Mouse (Mus musculus) limb, embryonic 15.5 days (tissue): ENCODE data around the gene Ctsl. TPM values are rescaled to one million over a fixed set of nuclear protein-coding genes. Genes with fewer than 3 reads are reported as not detected.

Source experiments
- ATAC-seq: fragments of 200-750 bp; cut with Nextera tagmentation; 2 replicates; pipeline ENCODE4 v1.8.0; 2017; ENCODE audit warnings: low read depth, moderate TSS enrichment; ENCODE audit not compliant: insufficient number of reproducible peaks, low FRiP score, low TSS enrichment
- H3K27ac ChIP-seq: fragments of 300-500 bp; sonication (generic); 2 replicates; pipeline ENCODE4 v1.5.1; 2015; ENCODE audit warnings: moderate library complexity, mild to moderate bottlenecking, inconsistent platforms
- H3K27me3 ChIP-seq: fragments of 300-500 bp; sonication (generic); 2 replicates; pipeline ENCODE4 v1.6.1; 2015; ENCODE audit warnings: inconsistent platforms
- H3K36me3 ChIP-seq: fragments of 300-500 bp; sonication (generic); 2 replicates; pipeline ENCODE4 v1.6.1; 2015; ENCODE audit warnings: inconsistent platforms
- H3K4me1 ChIP-seq: fragments of 300-500 bp; sonication (generic); 2 replicates; pipeline ENCODE4 v1.6.1; 2015; ENCODE audit warnings: inconsistent platforms
- H3K4me2 ChIP-seq: fragments of 300-500 bp; sonication (generic); 2 replicates; pipeline ENCODE4 v1.6.1; 2015; ENCODE audit warnings: mild to moderate bottlenecking, inconsistent platforms
- H3K4me3 ChIP-seq: fragments of 300-500 bp; sonication (generic); 2 replicates; pipeline ENCODE4 v1.5.1; 2015; ENCODE audit warnings: mild to moderate bottlenecking, inconsistent platforms
- H3K9ac ChIP-seq: fragments of 300-500 bp; sonication (generic); 2 replicates; pipeline ENCODE4 v1.6.1; 2015; ENCODE audit warnings: inconsistent platforms
- H3K9me3 ChIP-seq: fragments of 300-500 bp; sonication (generic); 2 replicates; pipeline ENCODE4 v1.6.1; 2016; ENCODE audit warnings: inconsistent platforms
- WGBS: fragments of 180-500 bp; shearing (Covaris S2); methylation state at CpG from one replicate; pipeline ENCODE4 v1.1.7; 2015; 5-methylcytosine and 5-hydroxymethylcytosine counted together
- polyA plus RNA-seq: library from polyadenylated mRNA; unstranded; fragments of >200 nt; fragmentation: Nextera tagmentation; extraction: Ambion mirVana; gene quantifications from 2 replicates; pipeline ENCODE4 v1.2.1, GENCODE M21; 2015

Ctsl gene
- 242 and 254 TPM in 2 replicates for polyA plus RNA-seq

DNA sequence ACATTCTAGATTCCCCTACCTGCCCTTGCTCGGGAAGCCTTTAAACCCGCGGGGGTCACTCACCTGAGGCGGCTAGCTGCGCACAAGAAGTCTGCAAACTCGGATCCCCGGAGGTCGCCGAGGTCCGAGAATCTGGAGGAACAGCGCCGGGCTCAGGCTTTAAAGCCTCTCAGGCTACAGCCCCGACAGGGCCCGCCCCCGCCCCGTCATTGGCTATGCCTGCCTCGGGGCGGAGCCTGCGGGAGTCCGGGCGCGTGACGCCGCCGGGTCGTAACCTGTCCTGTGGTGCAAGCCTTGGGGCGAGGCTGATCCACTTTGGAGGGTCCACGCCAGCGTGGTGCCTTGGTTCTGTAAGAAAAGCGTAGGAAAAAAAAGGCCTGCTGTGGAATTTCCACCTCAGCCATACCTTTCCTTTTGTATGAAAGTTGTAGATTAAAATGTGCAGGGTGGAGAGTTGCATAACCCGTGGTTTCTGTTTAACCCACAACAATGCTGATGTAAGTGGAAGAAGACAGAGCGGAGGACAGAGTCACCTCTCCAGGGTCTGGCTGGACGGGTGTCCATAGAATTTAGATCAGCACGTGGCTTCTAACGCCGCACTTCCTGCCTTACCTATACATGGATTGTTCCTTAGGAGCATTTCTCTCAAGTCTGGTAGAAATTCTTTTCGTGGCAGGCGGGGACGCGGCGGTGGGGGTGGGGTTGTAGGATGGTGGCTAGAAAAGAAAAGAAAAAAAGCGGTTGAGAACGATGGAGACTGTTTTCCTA, at the start of gene Ctsl:
TSS of gene Ctsl (minus strand) at position 718 of the 768 bp plus-strand sequence.
- under 1% methylated on average over 43 of the region's 43 CpGs for WGBS

DNA sequence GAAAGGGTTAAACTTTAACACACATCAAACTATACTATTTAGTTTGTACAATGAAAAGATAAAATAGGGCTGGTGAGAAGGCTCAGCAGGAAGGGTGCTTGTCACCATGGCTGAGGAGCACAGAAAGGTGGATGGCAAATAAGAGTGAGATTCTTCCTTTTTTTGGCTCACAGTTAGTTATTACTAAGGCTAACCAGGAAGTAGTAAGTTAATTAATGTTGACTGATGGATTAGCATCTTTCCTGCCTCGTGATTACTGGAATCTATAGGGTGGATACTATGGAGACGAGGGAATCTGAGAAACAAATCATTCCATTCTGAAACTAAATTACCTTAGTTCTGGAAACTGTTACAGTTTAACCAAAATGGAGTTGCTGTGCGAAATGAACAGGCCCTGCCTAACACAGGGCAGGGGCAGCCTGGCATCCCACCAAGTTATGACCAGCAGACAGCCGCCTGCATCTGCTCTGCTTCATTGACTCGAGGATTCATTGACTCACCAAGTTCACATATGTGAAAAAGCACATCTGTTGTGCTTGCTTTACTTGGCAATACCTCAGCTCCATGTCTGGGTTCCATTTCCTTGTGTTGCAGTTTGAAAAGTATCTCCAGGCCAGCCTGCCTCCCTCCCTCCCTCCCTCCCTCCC, 46.4 kb upstream of the Ctsl start:
- H3K9ac ChIP-seq: no peak overlapping the region
- H3K4me1 ChIP-seq: no peaks in the 10 kb centered on the region
- 0 out of 2 replicates have a peak, but pooled peaks have one; percentile 61 for ATAC-seq
- no peak overlapping the region for H3K4me3 ChIP-seq
- H3K4me2 ChIP-seq: no peak overlapping the region
- H3K9me3 ChIP-seq: no peaks in the 10 kb centered on the region
- no peaks in the 10 kb centered on the region for H3K27me3 ChIP-seq
- 33% methylated on average over 5 of the region's 5 CpGs for WGBS
- no peaks in the 10 kb centered on the region for H3K36me3 ChIP-seq
- H3K27ac ChIP-seq: no peak overlapping the region

More for the DNA sequence above, at the start of gene Ctsl:
- H3K4me2 ChIP-seq: peak within 1 kb of the TSS; percentile 83
- H3K27me3 ChIP-seq: no peaks in the 10 kb centered on the region
- H3K9me3 ChIP-seq: no peaks in the 10 kb centered on the region
- peak within 1 kb of the TSS; percentile 72 for H3K27ac ChIP-seq
- ATAC-seq: peak; percentile 94
- H3K9ac ChIP-seq: peak within 1 kb of the TSS; percentile 64
- peak within 1 kb of the TSS; percentile 77 for H3K4me3 ChIP-seq
- peaks cover 20% of the 10 kb centered on the region for H3K36me3 ChIP-seq
- 0 out of 2 replicates have a peak, but pooled peaks cover 8% of the 10 kb centered on the region for H3K4me1 ChIP-seq

DNA sequence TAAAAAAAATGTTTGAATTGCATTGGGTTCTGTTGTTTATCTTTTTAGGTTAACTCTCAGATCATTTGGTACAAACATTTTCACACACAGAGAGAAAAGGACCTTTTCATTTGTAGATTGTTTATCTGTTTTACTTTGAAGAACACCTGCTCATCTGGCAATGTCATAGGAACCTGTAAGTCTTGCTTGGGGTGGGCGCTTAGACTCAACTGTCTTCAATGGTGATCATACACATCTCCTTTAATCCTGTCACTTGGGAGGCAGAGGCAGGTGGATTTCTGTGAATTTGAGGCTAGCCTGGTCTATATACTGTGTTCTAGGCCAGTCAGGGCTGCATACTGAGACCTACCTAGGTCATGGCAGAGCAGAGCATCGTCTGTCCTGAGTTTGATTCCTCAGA, 45.0 kb upstream of the Ctsl start:
- H3K9me3 ChIP-seq: no peaks in the 10 kb centered on the region
- H3K27me3 ChIP-seq: no peaks in the 10 kb centered on the region
- H3K4me1 ChIP-seq: no peaks in the 10 kb centered on the region
- H3K36me3 ChIP-seq: no peaks in the 10 kb centered on the region
- 92% methylated on average over 2 of the region's 2 CpGs for WGBS
- no peak overlapping the region for H3K4me3 ChIP-seq
- H3K4me2 ChIP-seq: no peak overlapping the region
- no peak overlapping the region for H3K27ac ChIP-seq
- ATAC-seq: no peak
- H3K9ac ChIP-seq: no peak overlapping the region

DNA sequence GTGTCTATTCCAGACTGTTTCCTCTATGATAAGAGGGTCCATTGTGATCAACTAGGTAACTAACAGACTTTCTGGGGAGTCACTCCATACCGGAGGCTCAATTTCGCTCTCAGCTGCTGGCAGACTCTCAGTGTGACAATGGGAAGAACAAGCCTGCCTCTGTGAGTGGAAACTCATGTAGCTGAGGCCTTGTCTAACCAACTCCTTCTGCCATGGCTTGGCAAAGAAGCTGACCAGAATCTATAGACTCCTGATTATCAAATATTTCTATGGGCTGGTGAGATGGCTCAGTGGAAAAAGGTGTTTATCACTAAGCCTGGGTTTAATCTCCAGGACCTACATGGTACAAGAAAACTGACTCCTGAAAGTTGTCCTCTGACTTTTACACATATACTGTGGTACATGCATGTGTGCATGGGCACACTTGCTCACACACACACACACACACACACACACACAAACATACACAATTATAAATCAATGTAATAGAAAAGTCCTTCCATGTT, 42.1 kb upstream of the Ctsl start:
- no peak overlapping the region for H3K4me3 ChIP-seq
- no peaks in the 10 kb centered on the region for H3K9me3 ChIP-seq
- H3K27ac ChIP-seq: no peak overlapping the region
- no peaks in the 10 kb centered on the region for H3K27me3 ChIP-seq
- no peak for ATAC-seq
- H3K36me3 ChIP-seq: no peaks in the 10 kb centered on the region
- H3K4me2 ChIP-seq: no peak overlapping the region
- H3K4me1 ChIP-seq: no peaks in the 10 kb centered on the region
- no peak overlapping the region for H3K9ac ChIP-seq
- WGBS: 84% methylated on average over 2 of the region's 2 CpGs

DNA sequence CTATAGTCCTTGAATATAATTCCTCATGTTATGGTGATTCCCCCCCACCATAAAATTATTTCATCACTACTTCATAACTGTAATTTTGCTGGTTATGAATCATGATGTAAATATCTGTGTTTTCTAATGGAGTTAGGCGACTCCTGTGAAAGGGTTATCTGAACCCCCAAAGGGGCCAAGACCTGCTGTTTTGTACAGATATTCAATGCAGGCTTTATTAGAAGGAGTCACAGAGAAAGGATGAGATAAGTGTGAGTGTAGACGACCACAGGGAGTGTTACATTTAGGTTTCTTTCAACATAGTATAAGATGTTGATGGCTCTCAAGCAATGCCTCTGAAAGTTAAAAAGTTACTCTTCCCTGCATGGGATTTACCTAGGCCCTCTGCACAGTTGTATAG, 40.6 kb upstream of the Ctsl start:
- ATAC-seq: no peak
- Histone ChIP-seq H3K4me3 (no peak overlapping the region), H3K9ac (no peak overlapping the region), H3K4me2 (no peak overlapping the region), H3K27ac (no peak overlapping the region), H3K9me3 (no peaks in the 10 kb centered on the region), H3K4me1 (no peaks in the 10 kb centered on the region), H3K27me3 (no peaks in the 10 kb centered on the region), H3K36me3 (no peaks in the 10 kb centered on the region)
- whole genome bisulfite sequencing: 76% methylated on average over 2 of the region's 2 CpGs

DNA sequence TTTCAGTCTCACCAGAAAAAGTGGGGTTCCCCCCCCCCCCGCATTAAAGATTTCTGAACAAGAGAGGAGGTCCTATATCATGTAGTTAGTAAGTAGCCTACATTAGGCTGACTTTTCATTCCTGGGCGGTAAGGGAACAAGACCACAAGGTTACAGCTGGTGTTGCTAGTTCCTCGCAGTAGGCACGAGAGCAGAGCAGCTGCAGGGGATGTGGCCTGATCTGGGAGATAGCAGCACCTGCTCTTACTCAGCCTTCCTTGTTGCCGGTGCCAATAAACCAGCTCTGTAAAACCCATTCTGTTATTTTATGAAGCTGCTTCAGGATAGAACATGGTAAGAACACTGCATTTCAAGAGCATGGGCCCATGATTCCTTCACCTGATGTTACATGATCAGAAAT, 39.9 kb upstream of the Ctsl start:
- peak; percentile 35; the same call in 1 of the 2 replicates for ATAC-seq
- H3K9me3 ChIP-seq: no peaks in the 10 kb centered on the region
- no peak overlapping the region for H3K9ac ChIP-seq
- H3K27me3 ChIP-seq: no peaks in the 10 kb centered on the region
- no peaks in the 10 kb centered on the region for H3K36me3 ChIP-seq
- no peak overlapping the region for H3K27ac ChIP-seq
- no peaks in the 10 kb centered on the region for H3K4me1 ChIP-seq
- 66% methylated on average over 5 of the region's 5 CpGs for WGBS
- H3K4me2 ChIP-seq: no peak overlapping the region
- no peak overlapping the region for H3K4me3 ChIP-seq

DNA sequence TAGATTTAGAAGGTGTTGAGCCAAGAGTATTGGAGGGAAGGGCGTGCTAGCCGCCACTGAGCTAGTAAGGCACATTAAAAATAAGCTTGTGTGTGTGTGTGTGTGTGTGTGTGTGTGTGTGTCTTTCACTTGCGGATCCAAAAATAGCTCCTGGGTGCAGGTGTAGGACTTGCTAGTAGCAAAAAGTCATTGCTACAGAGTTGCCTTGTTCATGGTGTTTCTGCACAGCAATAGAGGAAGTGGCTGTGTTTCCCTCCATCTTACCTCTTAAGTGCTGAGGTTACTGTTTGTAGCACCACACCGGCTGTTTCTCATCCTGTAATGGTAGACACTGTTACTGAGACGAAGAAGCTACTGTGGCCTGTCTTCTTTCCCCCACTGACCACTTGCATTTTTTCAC, 37.3 kb upstream of the Ctsl start:
- no peaks in the 10 kb centered on the region for H3K27me3 ChIP-seq
- H3K9me3 ChIP-seq: no peaks in the 10 kb centered on the region
- 85% methylated on average over 5 of the region's 5 CpGs for WGBS
- H3K4me2 ChIP-seq: no peak overlapping the region
- H3K9ac ChIP-seq: no peak overlapping the region
- no peak overlapping the region for H3K27ac ChIP-seq
- H3K4me3 ChIP-seq: no peak overlapping the region
- H3K4me1 ChIP-seq: no peaks in the 10 kb centered on the region
- no peak for ATAC-seq
- H3K36me3 ChIP-seq: no peaks in the 10 kb centered on the region

DNA sequence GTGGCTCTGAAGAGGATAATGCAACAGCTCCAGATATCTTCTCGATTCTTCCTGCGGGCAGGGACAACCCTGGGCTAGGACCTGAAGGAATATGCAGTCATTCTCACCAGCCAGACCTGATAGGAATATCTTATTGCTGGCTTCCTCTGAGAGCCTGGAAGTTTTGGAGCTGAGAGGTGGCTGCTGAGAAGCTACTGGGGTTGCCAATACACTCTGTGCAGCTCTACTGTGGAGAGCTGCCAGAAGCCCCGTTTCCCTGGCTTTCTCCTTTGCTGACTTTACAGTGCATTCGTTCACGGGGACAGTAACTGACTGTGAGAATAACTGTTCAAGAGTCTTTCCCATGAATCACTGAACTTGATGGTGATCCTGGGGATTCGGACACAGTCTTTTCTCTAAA, 34.9 kb upstream of the Ctsl start:
- H3K27ac ChIP-seq: peak overlapping the region; percentile 38; the same call in 1 of the 2 replicates
- H3K9me3 ChIP-seq: no peaks in the 10 kb centered on the region
- H3K9ac ChIP-seq: no peak overlapping the region
- WGBS: 53% methylated on average over 6 of the region's 6 CpGs
- ATAC-seq: no peak
- H3K4me2 ChIP-seq: no peak overlapping the region
- no peaks in the 10 kb centered on the region for H3K27me3 ChIP-seq
- H3K4me1 ChIP-seq: peaks cover 12% of the 10 kb centered on the region
- no peak overlapping the region for H3K4me3 ChIP-seq
- H3K36me3 ChIP-seq: no peaks in the 10 kb centered on the region

DNA sequence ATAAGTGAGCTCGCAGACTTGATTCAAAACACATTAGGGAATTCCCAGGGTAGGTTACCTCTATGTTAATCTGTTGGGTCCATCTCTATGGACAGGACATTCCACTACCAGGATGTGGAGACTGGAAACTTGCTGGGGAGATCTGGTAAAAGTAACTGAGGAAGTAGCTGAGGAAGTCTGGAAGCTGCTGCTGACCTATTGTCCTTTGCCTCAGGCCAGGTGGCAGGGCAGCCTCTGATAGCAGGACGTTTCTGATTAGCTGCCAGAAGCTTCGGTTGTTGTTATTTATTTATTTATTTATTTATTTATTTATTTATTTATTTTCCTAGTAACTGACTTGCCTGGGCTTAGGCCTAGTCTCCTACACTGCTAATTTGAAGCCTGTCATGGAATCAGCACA, 32.8 kb upstream of the Ctsl start:
- H3K4me3 ChIP-seq: no peak overlapping the region
- WGBS: 58% methylated on average over 3 of the region's 3 CpGs
- ATAC-seq: no peak
- no peaks in the 10 kb centered on the region for H3K9me3 ChIP-seq
- H3K27ac ChIP-seq: no peak overlapping the region
- no peaks in the 10 kb centered on the region for H3K36me3 ChIP-seq
- H3K9ac ChIP-seq: no peak overlapping the region
- H3K4me1 ChIP-seq: peaks cover 12% of the 10 kb centered on the region
- H3K4me2 ChIP-seq: no peak overlapping the region
- H3K27me3 ChIP-seq: no peaks in the 10 kb centered on the region

DNA sequence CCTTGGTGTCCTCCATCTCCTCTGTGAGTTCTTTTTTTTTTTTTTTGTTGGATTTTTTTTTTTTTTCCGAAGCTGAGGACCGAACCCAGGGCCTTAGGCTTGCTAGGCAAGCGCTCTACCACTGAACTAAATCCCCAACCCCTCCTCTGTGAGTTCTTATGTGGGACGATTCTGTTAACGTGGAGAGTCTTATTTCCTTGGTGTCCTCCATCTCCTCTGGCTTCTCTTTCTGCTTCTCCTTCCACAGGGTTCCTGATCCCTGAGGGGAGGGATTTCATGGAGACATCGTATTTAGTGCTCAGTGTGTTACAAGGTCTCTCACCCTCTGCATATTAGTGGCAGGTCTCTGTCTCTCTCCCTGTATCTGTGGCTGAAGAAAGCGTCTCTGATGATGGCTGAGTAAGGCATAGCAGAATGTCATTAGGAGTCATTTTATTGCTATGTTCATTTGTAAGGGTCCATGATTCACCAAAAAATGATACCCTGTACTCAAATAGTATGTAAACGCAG, 32.3 kb upstream of the Ctsl start:
- Histone ChIP-seq H3K27ac (no peak overlapping the region), H3K9ac (no peak overlapping the region), H3K4me3 (no peak overlapping the region), H3K9me3 (no peaks in the 10 kb centered on the region), H3K4me1 (peaks cover 12% of the 10 kb centered on the region), H3K4me2 (no peak overlapping the region), H3K36me3 (no peaks in the 10 kb centered on the region), H3K27me3 (no peaks in the 10 kb centered on the region)
- 82% methylated on average over 8 of the region's 8 CpGs for WGBS
- no peak for ATAC-seq

DNA sequence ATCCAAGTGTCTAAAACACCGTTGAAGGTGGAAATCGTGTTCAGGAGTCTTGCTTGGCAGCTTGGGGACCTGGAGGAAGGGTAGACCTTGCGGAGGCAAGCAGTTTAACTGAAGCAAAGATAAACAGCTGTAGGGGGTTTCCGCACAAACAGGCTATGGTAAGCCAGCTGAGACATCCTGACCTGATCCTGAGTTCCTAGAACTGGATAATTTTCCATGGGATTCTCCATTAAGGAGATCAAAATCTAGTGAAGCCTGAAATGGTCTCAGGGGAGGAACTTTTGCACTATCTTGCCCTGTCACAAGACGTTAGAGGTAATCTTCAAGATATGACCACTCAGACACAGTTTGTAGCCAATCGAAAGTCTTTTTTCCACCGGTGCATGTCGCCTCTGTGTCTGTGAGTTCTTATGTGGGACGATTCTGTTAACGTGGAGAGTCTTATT, 31.8 kb upstream of the Ctsl start:
- WGBS: 80% methylated on average over 10 of the region's 10 CpGs
- ATAC-seq: no peak

DNA sequence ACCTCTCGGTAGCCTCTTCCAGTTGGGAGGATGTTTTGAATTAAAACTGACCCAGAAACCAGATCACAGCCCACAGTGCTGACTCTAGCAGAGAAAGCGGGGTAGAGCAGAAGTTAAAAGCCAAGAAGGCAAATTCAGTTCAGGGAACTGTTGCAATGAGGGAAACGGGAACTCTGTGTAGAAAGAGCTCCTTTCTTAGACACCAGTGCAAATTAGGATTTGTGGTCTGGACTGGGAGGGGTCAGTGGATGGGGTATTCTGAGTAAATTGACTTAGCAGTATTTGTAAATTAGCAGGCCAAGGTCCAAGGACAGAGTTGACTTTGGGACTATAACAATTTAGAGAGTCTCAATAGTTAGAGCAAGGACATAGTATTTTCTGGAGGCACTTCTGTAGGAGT, 31.3 kb upstream of the Ctsl start:
- no peak overlapping the region for H3K9ac ChIP-seq
- H3K36me3 ChIP-seq: no peaks in the 10 kb centered on the region
- no peak for ATAC-seq
- H3K9me3 ChIP-seq: no peaks in the 10 kb centered on the region
- H3K4me1 ChIP-seq: peaks cover 12% of the 10 kb centered on the region
- WGBS: 47% methylated on average over 3 of the region's 3 CpGs
- H3K27ac ChIP-seq: peak overlapping the region; percentile 58; the same call in 1 of the 2 replicates
- H3K4me2 ChIP-seq: no peak overlapping the region
- H3K4me3 ChIP-seq: no peak overlapping the region
- H3K27me3 ChIP-seq: no peaks in the 10 kb centered on the region

More for the DNA sequence above, 31.8 kb upstream of the Ctsl start:
- no peak overlapping the region for H3K9ac ChIP-seq
- no peak overlapping the region for H3K4me2 ChIP-seq
- H3K4me3 ChIP-seq: no peak overlapping the region
- peaks cover 12% of the 10 kb centered on the region for H3K4me1 ChIP-seq
- no peaks in the 10 kb centered on the region for H3K27me3 ChIP-seq
- H3K27ac ChIP-seq: 0 out of 2 replicates have a peak overlapping the region, but pooled peaks have one; percentile 58
- no peaks in the 10 kb centered on the region for H3K9me3 ChIP-seq
- no peaks in the 10 kb centered on the region for H3K36me3 ChIP-seq
